ENCODE assay signal across 12 mouse cellular contexts in the genomic region with DNA sequence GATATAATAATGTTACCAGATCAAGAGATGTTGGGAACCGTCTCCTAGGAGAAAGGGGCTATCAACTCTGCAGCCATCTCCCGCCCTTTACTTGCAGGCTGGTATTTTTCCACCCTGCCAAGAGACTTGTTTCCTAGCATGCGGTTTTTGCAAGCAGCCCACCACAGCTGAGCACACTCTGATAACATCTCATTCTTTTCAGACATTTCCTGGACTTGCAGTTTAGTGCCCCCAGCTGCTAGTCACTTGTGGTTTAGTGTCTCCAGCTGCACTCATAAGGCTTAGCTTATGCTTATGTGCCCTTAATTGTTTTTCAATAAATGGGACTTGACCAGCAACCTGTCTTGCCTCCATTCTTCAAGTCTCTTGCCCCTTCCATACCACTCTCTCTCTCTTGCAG. TPM values are rescaled to one million over a fixed set of nuclear protein-coding genes. Genes with fewer than 3 reads are reported as not detected.
DNase-seq lines count a peak whose midpoint lies in the region; TF ChIP-seq lines count a peak whose summit lies in the region.
"Had no signal": no experiment of that assay in that cellular context is flagged by ENCODE, and none has a peak within 500 bp of the region (broad histone marks: within the 10 kb centered on the region; RNA-seq: fewer than 3 reads in every experiment).

No protein-coding gene starts in this region.

- H3K4me2 ChIP-seq in myocyte (ENCODE audit: low read depth): peak overlapping the region; percentile 62

- no peaks in the 10 kb centered on the region for H3K27me3 ChIP-seq in myocyte (ENCODE audit: control insufficient read depth, insufficient read depth, insufficient read length)

- peak; percentile 78 for DNase-seq in heart, adult 11 months
- DNase-seq in heart, postnatal 36 days: no peak
- DNase-seq in 416B (ENCODE audit: low read depth): peak; percentile 98
- peak; percentile 23 for DNase-seq in c-Kit-positive CD71-negative TER-119-negative erythroid progenitor cells, embryonic 14.5 days (ENCODE audit: low read depth)
- DNase-seq in adrenal gland, postnatal 25 days: no peak
- DNase-seq in urinary bladder, postnatal 25 days (ENCODE audit: low spot score): no peak
- no peak for DNase-seq in ovary, adult 18-20 months (ENCODE audit: low spot score)
- DNase-seq: cerebellum, postnatal 25 days; retina, postnatal 1 day had no signal

- no peak overlapping the region for H3ac ChIP-seq in myocyte (ENCODE audit: control insufficient read depth, insufficient read length)

- H3K36me3 ChIP-seq in myocyte (ENCODE audit: control insufficient read depth, insufficient read depth): no peaks in the 10 kb centered on the region

- TF ChIP-seq POLR2A in myocyte (IDR thresholded peaks at IDR 0.05; ENCODE audit: insufficient read length, low read depth): no peak

- no peaks in the 10 kb centered on the region for H3K79me2 ChIP-seq in myocyte (ENCODE audit: control insufficient read depth, insufficient read depth)

- no peak overlapping the region for H3K4me3 ChIP-seq in myocyte

- intact Hi-C loops in heart, postnatal 36 days (cut with DNase I): no loop called here

TF ChIP-seq in myocyte, 11 proteins besides CTCF, POLR2A, EP300 and RAD21:
- no peak for TF ChIP-seq MAX (IDR thresholded peaks at IDR 0.05; ENCODE audit: low read depth)
- TF ChIP-seq POLR2AphosphoS2 (IDR thresholded peaks at IDR 0.05; ENCODE audit: insufficient read length, low read depth): no peak
- peak; percentile 8 to 87 (median 85) for TF ChIP-seq MYOD1 (IDR thresholded peaks at IDR 0.05; ENCODE audit: control insufficient read depth in 1 of 3, insufficient read length in 2 of 3, low read depth in 2 of 3)
- TF ChIP-seq TCF12 (IDR thresholded peaks at IDR 0.05; ENCODE audit: insufficient read depth, poor library complexity, severe bottlenecking): peak; percentile 88
- no peak for TF ChIP-seq USF1 (IDR thresholded peaks at IDR 0.05; ENCODE audit: low read depth)
- TF ChIP-seq CEBPB (IDR thresholded peaks at IDR 0.05; ENCODE audit: insufficient read depth, poor library complexity, severe bottlenecking): peak; percentile 51; the same call in 1 of the 2 replicates
- no peak for TF ChIP-seq E2F4 (IDR thresholded peaks at IDR 0.05; ENCODE audit: insufficient read depth)
- peak; percentile 68 for TF ChIP-seq TCF3 (IDR thresholded peaks at IDR 0.05; ENCODE audit: insufficient read length, low read depth)
- TF ChIP-seq MYOG (IDR thresholded peaks at IDR 0.05; ENCODE audit: control insufficient read depth in 1 of 3, insufficient read depth in 1 of 3, insufficient read length in 2 of 3, low read depth in 2 of 3): peak in 2 of 3 experiments; percentile 48 to 82
- TF ChIP-seq SRF (IDR thresholded peaks at IDR 0.05; ENCODE audit: control insufficient read depth, insufficient read length, low read depth): no peak
- TF ChIP-seq REST (IDR thresholded peaks at IDR 0.05; ENCODE audit: insufficient read depth, insufficient read length): no peak

RNA-seq across cellular contexts. Expression of gene Axdnd1, which starts 13.0 kb away (rescaled TPM):
- total RNA-seq in heart, postnatal 36 days (2021): not detected
- polyA plus RNA-seq in myocyte (2012; fragmentation: generic; extraction: Trizol): 0.11 TPM
- 2.9 and 5.6 TPM in 2 replicates for total RNA-seq in adrenal gland, postnatal 25 days (2021)
- total RNA-seq: heart, adult 8-10 months had no signal
- polyA plus RNA-seq: large intestine, adult 2 months had no signal

RNA-seq across cellular contexts. Expression of gene Gm2000, which starts 42.2 kb away (rescaled TPM):
- total RNA-seq in heart, postnatal 36 days (2021): 100 to 1,000 TPM; 405 to 414 TPM
- polyA plus RNA-seq in myocyte (2012; fragmentation: generic; extraction: Trizol): 1,070 TPM
- 571 and 676 TPM in 2 replicates for total RNA-seq in adrenal gland, postnatal 25 days (2021)

Comparison
In these comparisons a context has a peak if more than half of its experiments do, and no peak if none do; other contexts are left out.
1. DNase-seq: peak in heart, adult 11 months (single experiment), 416B (single experiment) and c-Kit-positive CD71-negative TER-119-negative erythroid progenitor cells, embryonic 14.5 days (single experiment); none in heart, postnatal 36 days (0 of 2), adrenal gland, postnatal 25 days (single experiment), urinary bladder, postnatal 25 days (single experiment) and ovary, adult 18-20 months (single experiment).